Mouse (Mus musculus) adrenal gland, postnatal 4 days (tissue): ENCODE results near the gene Cklf. TPM values are rescaled to one million over a fixed set of nuclear protein-coding genes. Genes with fewer than 3 reads are reported as not detected.
A peak's percentile ranks its signal among the peaks of the same experiment; 100 is the strongest.

Source experiments
- DNase-seq, 2 experiments: peaks; one replicate each; pipeline ENCODE4 v3.0.0; 2021 to 2022; ENCODE audit warnings: low spot score in 2 of 2, mixed read lengths in 2 of 2
- long read RNA-seq, 2 experiments: library from polyadenylated mRNA; stranded (forward); transcript quantifications; one replicate each; pipeline ENCODE4 v2.0.0; 2021
- total RNA-seq, 2 experiments: library from RNA; stranded (reverse); gene quantifications; 2 replicates each; pipeline ENCODE4 v1.2.3; 2021

The Cklf gene
- total RNA-seq, result 10 to 100 TPM; 67.3 to 71.8 TPM
- long read RNA-seq, experiment 1, transcript Cklf-201 (4 exons, 667 nt), result major isoform, 49 of 56 reads
- long read RNA-seq, experiment 1, partial matches to known transcripts, result 0 of 56 reads
- long read RNA-seq, experiment 1, other reads (novel, unspliced or antisense), result 2 of 56 reads
- long read RNA-seq, experiment 2, transcript Cklf-201 (4 exons, 667 nt), result major isoform, 12 of 20 reads
- long read RNA-seq, experiment 2, partial matches to known transcripts, result 0 of 20 reads
- long read RNA-seq, experiment 2, other reads (novel, unspliced or antisense), result 1 of 20 reads

GRCm38 (mm10) chr8:104250439-104251367 is at the start of gene Cklf:
TSS of gene Cklf (plus strand) at chr8:104250861.
- peak; percentile 50 to 63 for DNase-seq

DNA sequence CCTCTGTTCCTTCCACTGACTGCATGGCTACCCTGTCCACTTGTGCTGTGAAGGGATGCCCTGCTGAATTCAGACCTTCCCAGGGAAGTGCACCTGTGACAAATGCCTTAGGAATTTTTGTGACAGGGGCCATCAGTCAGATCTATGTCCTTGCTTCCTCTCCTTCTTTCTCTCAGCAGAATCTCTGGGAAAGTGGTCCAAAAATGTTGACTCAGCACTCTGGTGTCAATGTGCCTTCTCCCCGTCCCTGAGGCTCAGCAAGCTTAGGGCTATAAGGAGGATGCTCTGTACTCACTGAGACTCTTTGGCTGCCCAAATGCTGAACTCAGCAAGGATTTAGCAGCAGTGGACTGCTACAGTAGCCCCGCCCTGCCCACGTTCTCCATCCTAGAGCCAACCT is 49.0 kb upstream of the Cklf start:
- no peak for DNase-seq

DNA sequence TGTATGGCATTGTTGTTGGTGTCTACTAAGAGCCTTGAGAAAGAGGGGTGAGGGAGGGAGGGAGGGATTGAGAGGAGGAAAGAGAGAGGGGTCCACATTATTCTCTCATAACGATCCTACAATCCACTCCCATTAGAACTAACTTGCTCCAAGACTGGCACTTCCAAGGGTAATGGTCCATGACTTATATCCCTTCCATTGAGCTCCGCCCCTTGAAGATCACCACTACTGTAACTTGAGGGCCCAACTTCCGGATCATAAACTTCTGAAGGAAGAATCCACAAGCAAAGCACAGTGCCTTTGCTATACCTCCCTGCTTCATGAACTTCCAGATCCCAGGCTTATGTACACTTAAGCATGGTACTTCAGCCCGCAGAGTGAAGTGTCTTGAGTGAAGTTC is 48.3 kb upstream of the Cklf start:
- no peak for DNase-seq

GRCm38 (mm10) chr8:104205292-104205691 is 45.4 kb upstream of the Cklf start:
- DNase-seq, result no peak

DNA sequence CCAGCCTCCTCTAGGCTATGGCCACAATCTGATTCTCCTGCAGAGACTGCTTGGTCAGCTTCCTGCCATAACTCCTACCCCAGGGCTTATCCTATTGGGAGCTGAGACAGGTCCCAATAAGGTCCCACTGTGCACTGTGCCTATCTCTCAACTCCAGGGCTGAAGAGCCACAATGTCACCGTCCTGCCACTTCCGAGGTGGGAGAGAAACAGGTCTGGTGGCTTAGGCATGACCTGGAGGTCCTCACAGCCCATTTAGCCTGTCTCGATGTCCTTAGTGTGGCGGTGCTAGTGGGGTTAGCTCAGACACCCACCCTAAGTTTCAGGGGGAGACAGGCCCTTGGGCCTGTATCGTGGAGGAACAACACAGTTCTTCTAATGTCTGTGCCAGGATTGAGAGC is 33.1 kb upstream of the Cklf start:
- DNase-seq, result no peak

- peak; percentile 22 to 28 for DNase-seq
Measured at GRCm38 (mm10) chr8:104219079-104219478, 31.6 kb upstream of the Cklf start.

- peak; percentile 53 to 63 for DNase-seq
Measured at GRCm38 (mm10) chr8:104219806-104220205, 30.9 kb upstream of the Cklf start.

DNA sequence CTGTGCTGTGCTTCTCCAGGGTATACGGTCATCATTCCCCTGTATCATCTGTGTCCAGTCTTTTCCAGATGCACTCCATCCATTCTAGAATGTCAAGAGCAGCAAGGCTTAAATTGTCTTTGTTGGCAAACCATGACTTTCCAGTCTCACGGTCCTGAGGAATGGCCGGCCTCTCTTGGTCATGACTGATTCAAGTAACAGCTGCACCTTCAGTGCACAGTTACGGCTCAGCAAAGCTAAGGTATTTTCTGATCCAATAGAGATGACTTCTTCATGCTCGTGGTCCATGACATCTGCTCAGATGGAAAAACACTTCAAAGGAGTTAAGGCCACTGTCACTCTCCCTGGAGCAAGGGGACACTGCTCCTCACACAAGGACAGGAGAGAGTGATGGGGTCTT is 23.6 kb upstream of the Cklf start:
- DNase-seq, result no peak

DNA sequence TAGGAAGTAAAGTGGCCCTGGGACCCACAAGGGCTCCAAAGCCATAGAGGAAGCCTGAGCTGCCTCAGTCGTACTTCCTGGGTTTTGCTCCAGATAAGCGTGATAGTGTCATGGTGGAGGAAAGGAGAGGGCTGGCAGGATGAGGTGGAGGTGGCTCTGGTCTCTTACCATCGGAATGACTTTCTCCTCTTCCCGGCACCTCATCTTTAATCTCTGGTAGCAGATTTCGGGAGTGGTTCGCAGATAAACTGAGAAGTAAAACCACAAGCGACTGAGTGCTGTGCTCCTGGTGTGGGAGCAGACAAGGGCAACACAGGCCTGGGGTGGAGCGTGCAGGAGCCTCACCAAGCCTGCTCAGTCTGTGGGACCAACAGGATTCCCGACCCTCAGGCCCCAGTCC is 20.3 kb upstream of the Cklf start:
- no peak for DNase-seq

DNA sequence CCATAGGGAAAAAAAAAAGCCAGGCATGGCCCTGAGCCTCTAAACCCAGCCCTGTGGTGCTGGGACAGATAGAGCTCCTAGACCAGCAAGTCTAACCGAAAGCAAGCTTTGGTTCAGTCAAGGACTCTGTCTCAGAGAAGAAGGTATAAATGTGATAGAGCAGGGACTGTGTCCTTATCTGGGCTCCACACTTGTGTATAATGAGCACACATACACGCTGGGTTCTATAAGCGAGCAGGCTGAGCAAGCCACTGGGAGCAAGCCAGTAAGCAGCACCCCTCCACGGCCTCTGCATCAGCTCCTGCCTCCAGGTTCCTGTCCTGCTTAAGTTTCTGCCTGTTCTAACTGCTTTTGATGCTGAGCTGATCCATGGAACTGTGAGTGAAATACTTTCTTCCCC is 18.6 kb upstream of the Cklf start:
- DNase-seq, result no peak

DNA sequence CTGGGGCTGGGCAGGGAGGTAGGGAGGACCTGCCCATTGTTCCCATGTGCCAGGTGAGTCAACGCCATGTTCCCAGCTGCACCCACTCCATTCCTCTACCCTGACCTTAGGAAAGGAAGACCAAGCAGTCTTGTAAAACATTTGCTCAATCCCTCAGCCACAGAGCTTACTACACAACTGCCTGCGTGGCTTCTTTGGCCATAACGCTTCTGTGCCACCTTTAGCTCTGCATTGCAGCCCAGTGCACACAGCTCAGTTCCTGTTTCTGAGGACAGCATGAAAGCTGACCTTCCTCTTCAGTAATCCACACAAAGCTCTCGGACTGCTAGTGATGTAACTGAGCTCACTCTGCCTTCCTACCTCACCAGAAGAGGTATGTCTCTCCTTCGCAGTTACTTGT is 17.7 kb upstream of the Cklf start:
- no peak for DNase-seq

DNA sequence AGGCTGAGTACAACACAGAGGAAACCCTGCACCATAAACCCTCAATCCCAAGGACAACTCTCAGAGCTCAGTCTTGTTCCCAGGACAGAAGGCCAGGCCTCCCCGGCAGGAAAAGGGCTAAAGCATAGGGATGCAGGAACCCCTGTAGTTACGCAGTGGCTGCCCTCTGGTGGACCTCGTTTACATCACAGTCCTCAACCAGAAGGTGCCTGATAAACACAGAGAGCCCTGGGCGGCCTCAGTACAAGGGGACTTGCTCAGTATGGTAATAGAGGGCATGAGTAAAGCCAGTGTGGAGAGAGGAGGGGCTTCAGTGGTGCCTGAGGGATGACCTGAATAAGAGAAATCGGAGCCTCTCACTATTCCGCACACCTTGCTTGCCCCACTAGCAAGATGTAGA is 16.1 kb upstream of the Cklf start:
- DNase-seq, result no peak

- DNase-seq, result no peak
Measured at GRCm38 (mm10) chr8:104239418-104239861, 11.2 kb upstream of the Cklf start.

DNA sequence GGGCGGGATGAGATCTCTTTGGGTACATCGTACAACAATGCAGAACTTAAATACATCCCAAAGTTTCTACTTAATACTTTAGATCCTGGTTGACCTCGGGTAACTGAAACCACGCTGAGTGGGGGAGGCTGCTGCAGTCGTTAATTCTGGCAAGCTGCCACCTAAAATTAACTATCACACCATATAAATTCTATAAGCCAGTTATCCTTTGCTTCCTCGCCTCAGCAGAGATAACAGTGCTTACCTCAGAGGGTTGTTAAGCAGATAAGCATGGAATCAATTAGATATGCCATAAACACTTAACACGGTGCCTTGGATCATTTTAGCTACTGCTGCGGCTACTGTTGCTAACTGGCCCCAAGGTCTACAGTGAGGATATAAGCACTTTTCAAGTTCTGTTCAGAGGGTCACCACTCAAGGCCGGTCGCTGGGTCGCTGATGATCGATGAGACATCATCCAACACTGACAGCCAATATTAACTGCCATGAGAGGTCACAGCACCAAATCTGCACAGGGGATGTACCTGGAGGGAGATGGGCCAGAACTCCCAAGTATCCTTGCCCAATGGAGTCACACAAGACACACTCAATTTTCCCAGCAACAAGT is 8.5 kb upstream of the Cklf start:
- DNase-seq, result no peak

DNA sequence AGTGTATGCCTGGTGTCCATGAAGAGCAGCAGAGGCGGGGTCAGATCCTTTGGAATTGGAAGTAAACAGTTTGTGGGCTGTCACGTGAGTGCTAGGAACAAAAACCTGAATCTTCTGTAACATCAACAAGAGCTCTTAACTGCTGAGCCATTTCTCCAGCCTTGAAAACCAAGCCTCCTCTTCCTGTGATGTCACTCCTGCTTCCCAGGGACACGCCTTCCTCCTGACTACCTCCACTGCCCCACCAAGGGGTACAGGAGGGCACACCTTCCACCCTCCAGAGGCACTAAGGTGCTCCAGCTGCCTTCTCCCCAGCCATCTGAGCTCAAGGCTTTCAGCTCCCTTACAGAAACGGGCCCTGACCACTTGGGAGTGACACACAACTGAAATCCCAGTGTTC is 4.0 kb upstream of the Cklf start:
- DNase-seq, result no peak

DNA sequence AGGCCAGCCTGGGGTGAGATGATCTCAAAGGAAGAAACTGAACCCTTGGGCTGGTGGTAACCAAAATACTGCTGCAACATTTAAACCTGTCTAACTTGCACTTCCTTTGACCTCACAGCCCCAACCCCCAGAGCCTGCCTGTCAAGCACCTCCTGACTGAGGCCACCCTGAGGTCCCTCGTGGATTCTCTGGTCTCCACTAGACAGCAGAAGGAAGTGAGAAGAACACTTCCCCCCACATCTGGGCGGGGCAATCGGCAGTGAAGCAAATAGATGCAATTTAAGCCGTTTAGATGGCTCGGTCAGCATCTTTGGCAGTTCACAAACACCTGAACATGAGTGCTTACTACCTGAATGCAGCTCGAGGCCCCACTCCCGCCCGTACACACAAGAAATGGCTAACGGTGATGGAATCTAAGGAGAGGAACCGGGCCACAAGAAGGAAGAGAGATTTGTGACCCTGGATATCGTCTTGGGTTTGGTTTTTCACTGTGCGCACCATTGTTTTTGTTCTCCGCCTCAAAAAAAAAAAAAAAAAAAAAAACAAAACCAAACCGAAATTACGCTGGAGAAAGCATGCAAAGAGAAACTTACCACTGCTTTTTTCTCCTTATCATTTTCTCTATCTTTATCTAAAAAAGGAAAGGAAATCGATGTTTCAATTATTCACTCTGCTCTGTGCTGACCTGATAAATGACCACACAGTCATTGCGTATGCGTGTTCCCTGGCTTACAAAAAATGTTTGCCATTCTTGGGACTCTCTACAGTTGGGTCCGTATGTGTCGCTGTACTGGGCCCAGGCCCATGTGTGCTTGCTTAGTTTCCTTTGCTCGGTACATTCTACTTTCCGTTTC is 3.4 kb upstream of the Cklf start:
- DNase-seq, result no peak

GRCm38 (mm10) chr8:104247908-104248275 is 2.8 kb upstream of the Cklf start:
- no peak for DNase-seq

DNA sequence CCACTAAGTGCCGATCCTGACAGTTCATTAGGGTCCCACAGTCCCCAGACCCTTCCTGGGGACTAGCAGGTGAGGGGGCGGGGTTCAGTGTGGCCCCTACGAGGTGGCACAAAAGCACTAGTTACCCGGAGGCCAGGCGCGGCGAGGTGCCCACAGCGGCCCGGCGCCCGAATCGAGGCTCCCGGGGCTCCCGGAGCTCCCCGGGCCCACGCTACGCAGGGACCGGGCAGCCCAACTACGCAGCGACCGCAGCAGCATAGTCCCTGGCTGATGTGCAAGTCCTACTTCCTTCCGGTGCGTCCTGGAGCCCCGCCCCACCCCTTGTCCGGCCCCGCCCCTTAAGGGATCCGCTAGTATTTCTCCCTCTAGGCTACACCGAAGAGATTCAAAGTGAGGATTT is 2.4 kb upstream of the Cklf start, which contains the start of gene Tk2:
TSS of gene Tk2 (minus strand) at position 283 of the 400 bp plus-strand sequence.
- peak; percentile 59 to 66 for DNase-seq

DNA sequence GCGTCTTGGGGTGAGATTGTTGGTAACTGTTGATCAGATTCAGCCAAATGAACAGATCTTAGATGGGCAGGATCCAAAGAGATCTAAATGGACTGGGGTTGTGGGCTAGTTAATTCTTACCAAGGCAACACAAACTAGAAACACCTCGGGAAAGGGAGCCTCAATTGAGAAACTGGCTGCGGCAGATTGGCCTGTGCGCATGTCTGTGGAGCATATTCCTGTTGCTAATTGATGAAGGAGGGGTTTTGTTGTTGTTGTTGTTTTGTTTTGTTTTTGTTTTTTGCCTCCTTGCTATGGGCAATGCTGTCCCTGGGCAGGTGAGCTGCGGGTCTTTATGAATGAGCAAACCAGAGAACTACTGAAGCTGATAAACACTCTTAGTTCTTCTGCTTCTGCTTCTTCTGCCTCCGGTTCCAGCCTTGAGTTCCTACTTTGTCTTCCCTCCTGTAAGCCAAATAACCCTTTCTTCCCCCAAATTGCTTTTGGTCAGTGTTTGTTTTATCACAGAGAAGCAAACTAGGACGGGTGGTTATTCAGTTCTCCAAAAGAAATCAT is 1.1 kb upstream of the Cklf start:
- no peak for DNase-seq

DNA sequence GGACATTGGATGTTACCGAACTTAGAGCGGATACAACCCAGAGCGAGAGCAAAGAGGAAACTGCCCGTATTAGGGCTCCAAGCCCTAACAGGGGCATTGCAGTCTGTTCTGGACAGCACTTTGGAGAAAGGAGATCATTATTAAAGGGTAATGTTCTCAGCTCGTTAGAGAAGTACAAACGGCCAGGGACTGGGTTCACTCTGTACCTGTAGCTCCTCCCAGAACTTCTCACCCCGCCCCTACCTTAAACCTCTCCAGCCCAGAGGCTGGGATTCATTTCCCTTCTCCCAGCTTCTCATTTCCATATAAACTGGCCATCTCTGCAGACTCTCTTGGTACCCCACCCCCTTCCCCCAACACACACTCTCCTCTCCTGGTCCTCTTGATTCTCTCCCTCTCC is 800 bp downstream of the Cklf start:
- no peak for DNase-seq

GRCm38 (mm10) chr8:104253016-104253415 is 2.4 kb downstream of the Cklf start:
- DNase-seq, result no peak
